Mouse (Mus musculus) urinary bladder, postnatal 0 days (tissue): ENCODE measurements around the gene Vmn1r198. TPM values are rescaled to one million over a fixed set of nuclear protein-coding genes. Genes with fewer than 3 reads are reported as not detected.

ENCODE experiments used
- polyA plus RNA-seq: library from polyadenylated mRNA; unstranded; fragments of >200 nt; fragmentation: Nextera tagmentation; extraction: Ambion mirVana; gene quantifications from 2 replicates; pipeline ENCODE4 v1.2.1, GENCODE M21; 2015

The Vmn1r198 gene
- not detected in 2 replicates for polyA plus RNA-seq

DNA sequence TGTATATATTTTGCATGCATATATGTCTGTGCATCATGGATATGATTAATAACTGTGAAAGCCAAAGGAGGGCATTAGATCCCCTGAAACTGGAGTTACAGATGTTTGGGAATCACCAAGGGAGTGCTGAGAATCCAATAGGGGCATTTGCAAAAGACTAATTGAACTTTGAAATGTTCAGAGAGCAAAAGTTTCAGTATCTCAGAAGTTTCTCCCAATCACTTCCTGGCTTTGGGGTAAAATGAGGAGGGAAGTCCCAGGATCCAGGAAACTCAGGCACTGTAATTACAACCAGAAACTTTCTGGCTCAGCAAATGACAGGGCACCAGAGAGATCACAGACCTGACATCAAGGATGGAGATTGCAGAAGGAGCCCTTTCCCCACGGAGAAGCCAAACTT is at the start of gene Vmn1r198:
TSS of gene Vmn1r198 (plus strand) at position 301 of the 400 bp plus-strand sequence.

DNA sequence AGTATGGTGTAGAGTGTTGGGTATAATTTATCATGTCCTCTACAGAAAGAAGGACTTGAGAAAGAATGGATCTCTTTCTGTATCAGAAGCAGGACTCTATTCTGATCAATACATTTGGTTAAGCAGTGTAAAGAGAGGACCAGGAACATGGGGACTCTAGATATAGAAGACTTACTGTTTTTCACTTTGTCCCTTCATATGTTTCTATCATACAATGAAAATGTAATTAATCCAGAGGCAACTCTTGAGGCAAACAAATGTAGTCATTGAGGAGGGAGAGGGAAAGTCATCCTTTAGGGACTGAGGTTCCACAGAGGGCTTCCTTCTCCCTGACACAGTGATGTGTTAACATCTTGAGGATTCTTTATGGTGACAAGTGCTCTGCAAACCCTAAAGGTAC is 25.9 kb upstream of the Vmn1r198 start, which contains the start of gene Vmn1r197:
TSS of gene Vmn1r197 (plus strand) at position 301 of the 400 bp plus-strand sequence.

DNA sequence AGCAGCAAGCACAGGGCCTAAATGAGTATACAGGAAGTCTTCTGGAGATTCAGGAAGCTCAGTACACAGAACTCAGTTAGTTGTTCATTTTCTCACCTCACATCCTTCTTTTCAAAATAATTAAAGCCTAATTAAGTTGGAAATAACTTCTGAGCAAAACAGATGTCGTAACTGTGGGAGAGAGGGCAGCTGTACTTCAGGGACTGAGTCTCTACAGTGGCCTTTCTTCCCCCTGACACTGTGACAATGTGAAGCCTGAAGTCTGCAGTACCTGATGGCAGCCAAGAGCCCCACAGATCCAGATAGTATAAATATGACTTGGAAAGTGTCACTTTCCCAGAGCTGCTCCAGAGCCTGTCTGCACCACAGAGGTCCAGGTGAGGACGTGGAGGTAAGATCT is 29.4 kb downstream of the Vmn1r198 start, which contains the start of gene Vmn1r199:
TSS of gene Vmn1r199 (plus strand) at position 301 of the 400 bp plus-strand sequence.

DNA sequence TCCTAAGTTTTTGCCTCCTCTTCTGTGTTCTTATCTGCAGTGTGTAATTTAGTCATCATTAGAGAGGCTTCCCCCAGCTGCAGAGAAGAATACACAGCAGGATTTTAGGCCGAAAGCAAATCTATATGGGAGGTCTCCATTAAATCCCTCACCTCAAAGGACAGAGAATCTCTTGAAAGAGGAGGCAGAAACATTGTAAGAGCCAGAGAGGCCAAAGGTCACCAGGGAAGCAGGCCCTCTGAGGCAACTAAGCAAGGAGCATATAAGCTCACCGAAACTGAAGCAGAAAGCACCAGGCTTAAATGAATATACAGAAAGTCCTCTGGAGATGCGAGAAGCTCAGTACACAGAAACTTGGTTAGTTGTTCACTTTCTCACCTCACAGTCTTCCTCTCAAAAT is 39.9 kb downstream of the Vmn1r198 start, which contains the start of gene Vmn1r200:
TSS of gene Vmn1r200 (plus strand) at position 301 of the 400 bp plus-strand sequence.

Other genes with a start within 250 kb of the Vmn1r198 start
- gene Vmn1r189, start 244.5 kb upstream of the Vmn1r198 start, polyA plus RNA-seq = not detected in 2 replicates
- gene Vmn1r191, start 166.4 kb upstream of the Vmn1r198 start, polyA plus RNA-seq = not detected in 2 replicates
- not detected in 2 replicates for gene Vmn1r192, start 159.2 kb upstream of the Vmn1r198 start, polyA plus RNA-seq
- not detected in 2 replicates for gene Vmn1r193, start 127.2 kb upstream of the Vmn1r198 start, polyA plus RNA-seq
- not detected in 2 replicates for gene Vmn1r194, start 106.1 kb upstream of the Vmn1r198 start, polyA plus RNA-seq
- not detected in 2 replicates for gene Vmn1r195, start 79.8 kb upstream of the Vmn1r198 start, polyA plus RNA-seq
- not detected in 2 replicates for gene Vmn1r196, start 60.4 kb upstream of the Vmn1r198 start, polyA plus RNA-seq
- gene Vmn1r197, start 25.8 kb upstream of the Vmn1r198 start, polyA plus RNA-seq = not detected in 2 replicates
- not detected in 2 replicates for gene Vmn1r199, start 29.5 kb downstream of the Vmn1r198 start, polyA plus RNA-seq
- not detected in 2 replicates for gene Vmn1r200, start 40.0 kb downstream of the Vmn1r198 start, polyA plus RNA-seq
- gene Vmn1r201, start 121.6 kb downstream of the Vmn1r198 start, polyA plus RNA-seq = not detected in 2 replicates
- not detected in 2 replicates for gene Vmn1r202, start 155.0 kb downstream of the Vmn1r198 start, polyA plus RNA-seq
- gene Vmn1r203, start 167.8 kb downstream of the Vmn1r198 start, polyA plus RNA-seq = not detected in 2 replicates
- not detected in 2 replicates for gene Vmn1r204, start 202.8 kb downstream of the Vmn1r198 start, polyA plus RNA-seq
- not detected in 2 replicates for gene Vmn1r205, start 242.6 kb downstream of the Vmn1r198 start, polyA plus RNA-seq